Mouse (Mus musculus) fat pad, adult 2 months (tissue): ENCODE data around the gene Cog2.

Experiments
- DNase-seq: peaks from one replicate; pipeline ENCODE4 v3.0.0-alpha.2; 2011; ENCODE audit warnings: low read depth, low spot score; ENCODE audit errors: extremely low read depth

The Cog2 gene

DNA sequence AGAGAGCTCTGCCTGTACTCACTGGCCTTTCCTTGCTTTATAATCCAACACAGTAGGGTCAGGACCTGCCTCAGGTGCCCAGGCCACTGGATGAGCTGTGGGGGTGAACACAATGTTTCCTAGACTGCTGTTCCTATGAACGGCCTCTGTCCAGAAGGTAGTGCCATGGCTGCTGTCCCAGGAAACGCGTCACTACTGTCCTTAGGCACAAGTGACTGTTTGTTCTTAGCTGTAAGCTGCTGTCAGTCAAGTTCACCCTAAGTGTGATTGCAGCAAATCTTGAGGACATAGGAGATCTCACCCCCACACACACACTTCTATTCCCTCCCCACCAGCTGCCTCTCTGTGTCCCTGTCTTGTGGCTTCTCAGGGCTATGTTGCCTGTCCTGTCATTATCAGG lies 47.0 kb downstream of the Cog2 start:
- no peak for DNase-seq

DNA sequence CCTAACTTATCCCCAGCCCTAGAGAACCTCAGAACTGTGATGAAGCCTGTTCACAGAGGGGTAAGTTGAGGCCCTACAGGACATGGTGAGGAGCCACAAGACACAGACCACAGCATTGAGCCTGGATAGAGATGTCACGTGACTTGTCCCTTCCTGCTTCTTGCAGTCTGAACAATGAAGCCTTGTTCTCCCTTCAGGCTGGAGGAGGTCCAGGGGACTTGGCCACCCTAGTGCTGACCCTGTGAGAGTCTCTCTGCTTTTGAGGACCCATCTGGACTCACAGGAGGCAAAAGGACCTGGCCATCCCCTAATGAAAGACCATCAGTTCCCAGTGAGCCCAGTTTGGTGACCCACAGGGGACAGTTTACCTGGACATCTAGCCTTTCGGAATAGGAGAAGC lies 48.5 kb downstream of the Cog2 start:
- DNase-seq, result no peak

DNA sequence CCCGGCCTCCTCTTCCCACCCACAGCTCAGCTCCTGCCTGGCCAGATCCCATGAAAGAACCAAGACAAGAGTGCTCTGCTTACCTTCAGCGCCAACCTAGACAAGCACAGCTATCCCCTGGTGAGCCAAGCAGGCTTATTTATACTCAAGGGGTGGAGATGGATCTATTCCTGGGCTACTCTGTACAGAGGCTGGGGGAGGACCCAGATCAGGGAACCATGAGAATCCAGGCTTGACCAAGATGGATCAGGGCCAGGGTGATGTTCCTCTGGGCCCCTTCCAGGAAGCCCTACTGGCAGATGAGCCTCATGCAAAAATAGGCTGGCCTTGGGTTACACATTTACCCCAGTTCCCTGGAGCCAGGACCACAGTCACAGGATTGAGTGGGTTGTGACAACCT lies 49.0 kb downstream of the Cog2 start, which contains the start of gene Agt:
TSS of gene Agt (minus strand) at position 114 of the 400 bp plus-strand sequence.
- no peak for DNase-seq

DNA sequence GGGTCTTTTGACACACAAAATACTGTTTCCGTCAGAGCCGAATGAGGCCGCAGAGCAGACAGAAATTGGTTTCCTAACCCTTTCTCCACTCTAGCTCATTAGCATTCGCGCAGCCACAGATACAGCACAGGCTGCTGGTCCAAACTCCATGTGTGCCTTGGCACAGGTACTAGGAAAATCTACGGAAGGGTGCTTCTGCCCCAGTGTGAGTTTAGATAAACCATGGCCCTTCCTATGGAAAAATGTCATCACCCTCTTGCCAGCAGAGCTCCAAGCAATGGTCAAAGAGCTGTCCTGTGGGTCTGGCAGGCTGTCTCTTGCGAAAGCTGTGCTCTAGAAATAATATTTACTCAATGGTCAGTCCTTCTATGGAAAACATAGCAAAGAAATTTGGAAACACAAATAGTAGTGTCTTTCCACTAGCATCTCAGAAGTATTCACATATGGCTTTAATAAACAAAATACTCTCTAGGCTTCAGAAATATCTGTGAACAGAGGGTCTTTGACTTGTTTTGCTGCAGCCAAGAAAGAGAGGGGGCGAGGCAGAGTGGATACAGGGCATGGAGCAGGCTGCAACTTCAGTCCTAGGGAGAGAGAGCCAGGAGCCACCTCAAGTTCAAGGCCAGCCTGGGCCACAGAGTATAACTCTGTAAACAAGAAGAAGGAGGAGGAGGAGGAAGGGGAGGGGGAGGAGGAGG lies 51.3 kb downstream of the Cog2 start:
- DNase-seq, result no peak

DNA sequence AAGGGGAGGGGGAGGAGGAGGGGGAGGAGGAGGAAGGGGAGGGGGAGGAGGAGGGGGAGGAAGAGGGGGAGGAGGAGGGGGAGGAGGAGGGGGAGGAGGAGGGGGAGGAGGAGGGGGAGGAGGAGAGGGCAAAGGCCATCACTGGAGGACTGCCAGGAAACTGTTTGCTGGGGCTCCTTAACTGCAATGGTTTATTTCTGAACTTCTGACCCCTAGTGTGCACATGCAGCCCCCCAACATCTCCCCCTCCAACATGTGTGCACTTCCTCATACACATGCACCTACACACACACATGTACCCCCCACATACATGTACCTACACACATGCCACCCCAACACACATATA lies 51.8 kb downstream of the Cog2 start:
- DNase-seq, result no peak

DNA sequence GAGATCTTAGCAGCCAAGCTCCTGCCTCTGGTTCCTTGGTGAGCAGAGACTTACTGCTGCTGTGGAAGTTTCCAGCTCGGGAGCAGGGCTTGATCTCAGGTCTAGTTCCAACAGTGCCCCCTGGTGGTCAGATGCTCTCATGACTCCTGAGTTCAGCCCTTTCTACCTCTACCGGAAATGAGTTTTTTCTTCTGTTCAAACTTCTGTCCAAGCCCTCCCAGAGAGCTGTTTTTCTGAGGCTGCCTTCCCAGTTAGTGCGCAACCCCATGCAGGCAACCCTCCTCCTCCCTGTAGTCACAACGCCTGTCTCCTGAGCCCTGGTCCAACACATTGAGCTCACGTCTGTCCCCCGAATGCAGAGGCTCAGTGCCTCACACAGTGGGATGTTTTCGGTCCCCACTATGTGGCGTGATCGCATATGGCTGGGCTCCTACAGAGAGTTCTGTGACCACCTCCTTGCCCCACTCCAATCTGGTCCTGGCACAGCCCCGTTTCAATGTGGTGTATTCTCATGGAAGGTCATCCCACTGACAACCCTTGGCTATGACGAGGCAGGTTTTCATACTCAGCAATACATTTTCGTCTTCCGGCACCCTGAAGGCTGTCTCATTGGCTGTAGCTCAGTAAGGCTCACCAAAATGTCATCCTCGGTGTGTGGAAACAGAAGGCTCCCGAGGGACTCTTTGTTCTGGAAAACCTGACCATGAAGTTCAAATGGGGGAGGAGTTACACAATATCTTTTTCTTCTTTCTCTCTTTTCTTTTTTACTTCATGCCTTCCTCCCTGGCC lies 53.2 kb downstream of the Cog2 start:
- no peak for DNase-seq

DNA sequence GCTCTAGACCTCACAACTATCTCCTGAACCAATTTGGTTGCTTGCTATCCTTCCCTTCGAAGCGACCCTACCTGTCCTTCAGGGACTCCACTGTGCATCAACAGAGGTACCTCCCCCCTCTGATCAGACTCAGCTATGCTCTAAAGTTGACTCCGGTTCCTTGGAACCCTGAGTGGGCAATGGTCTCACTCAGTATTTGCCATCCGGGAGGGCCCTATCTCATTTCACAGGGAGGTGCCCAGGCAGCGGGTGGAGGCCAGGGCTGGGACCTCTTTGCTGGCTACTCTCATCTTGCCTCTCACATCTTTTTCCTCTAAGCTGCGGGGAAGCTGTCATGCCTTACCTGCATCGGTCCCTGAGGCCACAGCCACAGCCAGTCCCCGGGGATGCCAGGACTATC lies 55.2 kb downstream of the Cog2 start, which contains the start of gene Capn9:
TSS of gene Capn9 (plus strand) at position 301 of the 400 bp plus-strand sequence.
- no peak for DNase-seq

DNA sequence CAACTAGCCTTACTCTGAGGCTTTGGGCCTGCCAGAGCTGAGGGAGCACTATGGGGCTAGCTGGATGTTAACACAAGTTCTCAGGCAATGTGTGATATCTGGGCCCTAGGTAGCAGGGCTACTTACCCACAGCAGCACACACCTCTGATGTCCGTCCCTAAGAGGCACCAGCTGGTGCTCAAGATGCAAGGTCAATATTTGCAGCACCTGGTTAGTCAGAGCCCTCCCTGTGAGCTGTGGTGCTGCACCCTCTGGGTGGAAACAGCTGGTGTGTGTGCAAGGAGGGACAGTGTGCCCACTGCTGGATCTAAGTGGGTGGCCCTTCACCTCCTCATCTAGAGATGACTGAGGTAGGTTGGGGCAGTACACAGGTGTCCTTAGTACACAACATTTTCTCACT lies 56.2 kb downstream of the Cog2 start:
- DNase-seq, result no peak

DNA sequence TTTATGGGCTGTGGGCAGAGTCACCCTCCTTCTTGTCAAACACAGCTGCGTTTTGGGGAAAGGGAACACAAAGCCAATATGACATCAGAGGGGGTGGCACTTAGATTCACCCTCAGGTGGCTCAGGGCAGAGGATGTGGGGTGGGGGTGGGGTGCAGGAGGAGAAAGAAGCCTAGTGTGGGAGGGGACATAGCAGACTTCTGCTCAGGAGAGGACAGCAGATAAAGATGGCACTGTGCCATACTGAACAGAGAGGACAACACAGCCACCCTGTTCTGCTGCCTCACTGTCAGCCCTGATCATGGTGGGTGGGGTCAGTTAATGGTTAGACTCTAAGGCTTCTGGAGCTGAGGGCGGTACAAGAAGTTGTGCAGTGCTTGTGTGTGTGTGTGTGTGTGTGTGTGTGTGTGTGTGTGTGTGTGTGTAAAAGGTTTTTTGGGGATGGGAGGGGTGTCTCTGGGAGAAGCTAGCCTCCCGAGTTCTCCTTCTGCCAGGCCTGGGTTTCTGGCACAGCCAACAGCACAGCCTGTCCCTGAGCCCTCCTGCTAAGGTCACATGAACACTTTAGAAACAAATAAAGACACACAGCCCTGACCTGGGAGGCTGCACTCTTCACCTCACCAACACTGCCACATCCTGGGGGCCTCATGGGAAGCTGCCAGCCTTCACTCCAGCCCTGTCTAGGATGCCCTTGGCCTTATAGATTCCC lies 65.3 kb downstream of the Cog2 start:
- DNase-seq, result no peak

DNA sequence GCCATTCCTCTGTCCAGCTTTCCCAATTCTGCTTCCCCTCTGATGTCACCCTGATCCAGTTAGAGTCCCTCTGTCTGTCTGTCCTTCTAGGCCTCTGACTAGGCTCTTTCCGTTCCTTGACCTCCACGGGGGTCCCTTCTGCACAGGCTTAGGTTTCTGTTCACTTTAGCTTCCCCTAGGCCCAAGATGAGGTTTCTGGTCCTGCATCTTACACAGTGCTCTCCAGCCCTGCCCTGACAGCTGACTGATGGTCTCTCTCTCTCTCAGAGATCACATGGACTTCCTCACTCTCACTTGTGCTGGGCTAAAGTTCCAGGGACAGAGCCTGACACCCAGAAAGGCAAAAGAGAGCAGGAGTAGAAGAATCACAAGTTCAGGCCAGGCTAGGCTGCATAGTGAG lies 66.0 kb downstream of the Cog2 start:
- DNase-seq, result no peak

DNA sequence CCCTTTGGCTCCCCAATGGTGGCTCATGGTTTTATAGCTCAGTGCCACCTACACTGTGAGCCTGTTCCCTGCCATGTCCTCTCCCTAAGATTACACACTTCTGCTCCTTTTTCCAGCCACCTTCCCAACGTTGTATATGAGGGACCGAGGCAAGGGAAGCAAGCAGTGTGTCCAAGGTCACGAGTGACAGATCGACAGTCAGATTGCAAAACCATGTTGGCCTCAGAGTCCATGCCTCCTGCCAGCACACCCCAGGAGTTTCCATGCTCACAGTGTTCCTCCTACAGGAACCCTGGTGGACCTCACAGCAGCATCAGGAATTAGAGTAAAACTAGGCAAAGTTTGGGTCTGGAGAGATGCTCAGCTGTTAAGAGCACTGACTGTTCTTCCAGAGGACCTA lies 68.8 kb downstream of the Cog2 start:
- DNase-seq, result no peak
